Mouse (Mus musculus): ENCODE results near the gene Rnf207.

Gene Rnf207

DNA sequence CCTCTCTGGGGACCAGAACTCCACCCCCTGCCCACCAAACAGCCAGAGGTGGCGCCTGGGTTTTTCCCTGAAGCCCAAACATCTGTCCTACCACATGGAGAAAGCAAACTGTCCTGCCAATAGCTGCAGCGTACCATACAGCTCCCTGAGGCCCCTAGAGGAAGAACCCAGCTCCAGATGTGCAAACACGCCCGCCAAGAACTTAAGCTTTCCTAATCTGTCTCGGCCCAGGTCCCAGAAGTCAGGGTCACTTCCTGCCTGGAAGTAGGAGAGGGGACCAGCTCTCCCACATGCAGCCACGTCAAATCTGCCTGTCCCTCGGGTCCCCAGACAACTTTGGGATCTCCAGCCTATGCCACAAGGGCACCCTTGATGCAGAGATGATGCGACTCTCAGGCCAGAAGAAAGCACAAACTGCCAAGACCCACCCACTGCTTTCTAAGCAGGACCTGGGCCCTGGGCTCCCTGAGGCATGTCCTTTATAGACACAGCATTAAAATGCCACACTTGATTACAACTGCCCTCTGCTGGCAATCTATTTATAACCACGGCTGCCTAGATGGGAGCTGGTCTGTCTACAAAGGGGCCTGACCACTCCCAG, 46.2 kb downstream of the Rnf207 start:
- peak; percentile 37 for DNase-seq (ENCODE audit: low read depth)

DNA sequence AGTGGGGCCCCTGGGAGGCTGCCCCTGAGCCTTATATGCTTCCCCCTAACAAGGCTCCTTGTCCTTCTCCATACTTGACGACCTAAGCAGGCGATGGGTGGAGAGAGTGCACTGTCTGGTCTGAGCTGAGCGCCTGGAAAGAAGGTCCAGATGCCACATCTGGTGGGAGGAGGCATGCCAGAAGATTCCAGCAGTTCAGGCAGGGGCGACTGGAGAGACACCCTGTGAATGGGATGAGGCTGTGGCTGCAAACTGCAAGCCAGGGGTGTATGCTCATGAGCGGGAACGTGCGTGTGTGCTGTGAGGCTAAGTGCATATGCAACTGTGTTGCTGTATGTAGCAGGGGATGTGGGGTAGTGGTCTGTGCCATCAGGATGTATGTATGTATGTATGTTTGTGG, 46.8 kb downstream of the Rnf207 start:
- no peak for DNase-seq (ENCODE audit: low read depth)

DNA sequence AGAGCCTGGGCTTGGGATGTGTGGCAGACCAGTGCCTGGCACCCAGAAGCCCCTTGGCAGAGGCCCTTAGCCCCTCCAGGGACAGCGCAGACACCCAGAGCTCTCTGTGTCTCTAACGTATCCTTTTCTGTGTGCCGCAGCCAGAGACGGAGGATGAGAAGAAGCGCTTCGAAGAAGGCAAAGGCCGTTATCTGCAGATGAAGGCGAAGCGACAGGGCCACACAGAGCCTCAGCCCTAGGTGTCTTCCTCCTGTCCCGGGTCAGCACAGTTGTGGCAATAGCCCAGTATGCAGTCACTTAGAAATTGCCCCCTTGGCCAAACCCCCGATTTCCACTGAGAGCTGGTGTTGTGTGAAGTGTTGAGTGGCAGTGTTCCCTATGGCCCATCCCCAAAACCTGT, 47.5 kb downstream of the Rnf207 start:
- no peak for DNase-seq (ENCODE audit: low read depth)

DNA sequence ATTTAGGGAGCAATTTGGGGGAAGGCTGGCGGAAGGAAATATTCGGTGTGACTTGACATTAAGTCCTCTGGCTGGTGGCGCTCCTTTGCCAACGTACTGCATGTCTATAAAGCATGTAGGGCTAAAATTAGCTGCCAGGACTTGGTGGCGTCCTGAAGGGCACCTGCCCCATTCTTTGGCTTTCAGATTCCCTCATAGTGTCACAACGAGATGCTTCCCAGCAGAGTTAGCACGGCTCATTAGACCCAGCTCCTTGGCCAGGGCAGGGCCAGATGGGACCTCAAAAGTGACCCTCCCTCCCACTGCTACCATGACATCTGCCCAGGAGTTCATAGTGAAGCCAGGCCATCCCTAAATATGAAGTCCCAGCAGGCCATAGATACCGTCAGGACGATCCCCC, 48.2 kb downstream of the Rnf207 start:
- no peak for DNase-seq (ENCODE audit: low read depth)

- DNase-seq (ENCODE audit: low read depth), result no peak
Measured at GRCm38 (mm10) chr4:152269967-152270366, 48.8 kb downstream of the Rnf207 start.

DNA sequence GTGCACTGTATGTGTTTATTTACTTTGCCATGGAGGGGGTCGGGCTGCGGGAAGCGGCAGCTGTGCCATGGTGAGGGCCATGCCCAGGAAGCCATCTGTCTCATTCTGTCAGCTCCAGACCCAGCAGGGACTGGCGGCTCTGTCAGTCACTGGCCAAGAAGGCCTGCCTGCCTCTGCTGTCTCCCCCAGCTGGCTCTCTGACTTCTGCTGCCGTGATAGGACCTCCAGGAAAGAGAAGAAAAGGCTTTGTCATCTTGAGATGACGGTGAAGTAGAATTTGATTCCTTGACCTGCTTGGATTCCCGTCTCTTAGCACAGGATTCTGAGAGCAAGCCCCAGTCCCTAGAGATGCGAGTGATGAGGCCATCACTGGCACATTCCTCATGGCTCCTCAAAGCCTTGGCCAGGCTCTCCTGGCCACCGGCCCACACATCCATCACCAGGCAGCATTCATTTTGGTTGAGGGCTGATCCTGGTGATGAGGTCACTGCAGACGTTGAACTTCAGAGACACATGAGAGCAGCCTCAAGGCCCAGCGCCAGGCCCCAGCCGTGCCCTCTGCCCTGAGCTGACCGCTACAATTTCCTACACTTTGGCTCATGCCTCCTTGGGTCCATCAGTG, 50.9 kb downstream of the Rnf207 start:
- DNase-seq (ENCODE audit: low read depth), result no peak

- no peak for DNase-seq (ENCODE audit: low read depth)
Measured at GRCm38 (mm10) chr4:152266236-152266895, 52.4 kb downstream of the Rnf207 start.

GRCm38 (mm10) chr4:152265791-152266190, 53.0 kb downstream of the Rnf207 start:
- no peak for DNase-seq (ENCODE audit: low read depth)

DNA sequence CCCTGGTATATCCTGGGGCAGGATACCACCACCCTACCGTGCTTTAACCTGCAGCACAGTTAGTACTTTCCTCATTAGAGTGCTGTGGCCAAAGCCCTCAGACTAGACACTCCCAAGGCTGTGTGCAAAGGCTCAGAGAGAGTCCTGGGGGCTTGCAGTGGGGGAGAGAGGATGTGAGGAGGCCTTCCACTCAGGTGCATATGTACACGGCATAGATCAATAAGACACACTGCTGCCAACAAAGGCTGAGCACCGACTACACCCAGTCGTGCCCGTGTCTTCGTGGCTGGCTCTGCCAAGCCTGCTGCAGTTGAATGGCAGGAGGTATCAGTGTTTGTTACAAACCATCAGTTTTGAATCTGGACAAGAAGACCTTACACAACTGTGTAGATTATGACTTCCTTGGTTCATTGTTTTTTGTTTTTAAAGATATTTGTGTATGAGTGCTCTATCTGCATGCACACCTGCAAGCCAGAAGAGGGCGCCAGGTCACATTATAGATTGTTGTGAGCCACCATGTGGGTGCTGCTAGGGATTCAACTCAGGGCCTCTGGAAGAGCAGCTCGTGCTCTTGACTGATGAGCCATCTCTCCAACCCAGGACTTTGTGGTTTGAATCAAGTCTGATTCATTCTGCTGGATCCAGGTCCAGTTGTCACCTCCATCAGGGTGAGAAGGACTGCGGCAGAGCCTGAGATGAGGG, 53.8 kb downstream of the Rnf207 start:
- no peak for DNase-seq (ENCODE audit: low read depth)

DNA sequence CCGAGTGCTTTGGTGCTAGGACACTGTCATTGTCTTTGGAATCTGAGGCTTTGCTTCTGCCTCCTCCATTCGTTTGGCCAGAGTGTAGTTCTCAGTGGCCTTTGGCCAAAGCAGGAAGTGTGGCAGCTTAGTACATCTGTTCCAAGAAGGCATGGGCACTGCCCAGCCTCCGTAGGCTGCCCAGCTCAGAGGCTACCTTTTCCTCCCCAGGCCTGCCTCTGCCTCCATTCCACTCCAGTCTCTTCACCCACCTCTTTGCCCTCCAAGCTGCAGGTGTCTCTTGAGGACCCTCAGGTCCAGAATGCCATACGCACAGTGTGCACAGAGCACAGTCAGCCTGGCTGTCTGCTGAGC, 54.6 kb downstream of the Rnf207 start:
- no peak for DNase-seq (ENCODE audit: low read depth)

GRCm38 (mm10) chr4:152263512-152264176, 55.1 kb downstream of the Rnf207 start:
- no peak for DNase-seq (ENCODE audit: low read depth)

DNA sequence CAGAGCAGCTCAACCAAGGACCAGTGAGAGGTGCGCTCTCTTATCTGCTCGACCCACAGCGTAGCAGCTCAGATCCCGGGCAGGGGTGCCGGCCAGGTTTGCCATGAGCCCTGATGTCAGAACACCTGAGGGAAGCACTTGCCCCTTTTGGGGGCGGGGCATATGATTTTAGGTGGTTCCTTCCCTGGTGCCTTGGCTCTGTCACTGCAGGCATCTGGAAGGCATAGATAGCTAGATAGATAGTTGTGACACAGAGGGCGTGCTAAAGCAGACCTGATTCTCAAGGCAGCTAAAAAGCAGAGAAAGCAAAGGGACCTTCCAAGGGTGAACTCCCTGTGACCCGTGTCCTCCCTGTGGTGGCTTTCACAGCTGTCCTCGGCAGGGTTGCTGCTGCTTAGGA, 55.7 kb downstream of the Rnf207 start:
- DNase-seq (ENCODE audit: low read depth), result no peak

- DNase-seq (ENCODE audit: low read depth), result no peak
Measured at GRCm38 (mm10) chr4:152262187-152262586, 56.6 kb downstream of the Rnf207 start.

- DNase-seq (ENCODE audit: low read depth), result no peak
Measured at GRCm38 (mm10) chr4:152260451-152260850, 58.3 kb downstream of the Rnf207 start.

- DNase-seq (ENCODE audit: low read depth), result no peak
Measured at GRCm38 (mm10) chr4:152257070-152257469, 61.7 kb downstream of the Rnf207 start.
